Mouse (Mus musculus) heart, embryonic 12.5 days (tissue): ENCODE results near the gene Tshb. TPM values are rescaled to one million over a fixed set of nuclear protein-coding genes. Genes with fewer than 3 reads are reported as not detected.

Source experiments
- ATAC-seq: fragments of 200-750 bp; cut with Nextera tagmentation; 2 replicates; pipeline ENCODE4 v1.8.0; 2017; ENCODE audit warnings: moderate TSS enrichment, moderate library complexity; ENCODE audit not compliant: insufficient number of reproducible peaks, low FRiP score
- H3K27ac ChIP-seq: fragments of 300-500 bp; sonication (generic); 2 replicates; pipeline ENCODE4 v1.5.1; 2016; ENCODE audit warnings: mild to moderate bottlenecking, moderate library complexity; ENCODE audit not compliant: poor library complexity, severe bottlenecking
- H3K27me3 ChIP-seq: fragments of 300-500 bp; sonication (generic); replicated peaks from 2 replicates; pipeline ENCODE4 v1.6.1; 2016; ENCODE audit warnings: mild to moderate bottlenecking, moderate library complexity
- H3K36me3 ChIP-seq: fragments of 300-500 bp; sonication (generic); 2 replicates; pipeline ENCODE4 v1.6.1; 2016; ENCODE audit warnings: mild to moderate bottlenecking, moderate library complexity
- H3K4me1 ChIP-seq: fragments of 300-500 bp; sonication (generic); replicated peaks from 2 replicates; pipeline ENCODE4 v1.6.1; 2016; ENCODE audit warnings: mild to moderate bottlenecking
- H3K4me2 ChIP-seq: fragments of 300-500 bp; sonication (generic); 2 replicates; pipeline ENCODE4 v1.6.1; 2016; ENCODE audit warnings: mild to moderate bottlenecking, moderate library complexity
- H3K4me3 ChIP-seq: fragments of 300-500 bp; sonication (generic); 2 replicates; pipeline ENCODE4 v1.5.1; 2016; ENCODE audit warnings: mild to moderate bottlenecking
- H3K9ac ChIP-seq: fragments of 300-500 bp; sonication (generic); 2 replicates; pipeline ENCODE4 v1.6.1; 2016; ENCODE audit warnings: mild to moderate bottlenecking, moderate library complexity
- H3K9me3 ChIP-seq: fragments of 300-500 bp; sonication (generic); replicated peaks from 2 replicates; pipeline ENCODE4 v1.6.1; 2016; ENCODE audit warnings: mild to moderate bottlenecking, moderate library complexity
- WGBS: fragments of 180-500 bp; shearing (Covaris S2); methylation state at CpG from one replicate; pipeline ENCODE4 v1.1.7; 2016; 5-methylcytosine and 5-hydroxymethylcytosine counted together
- polyA plus RNA-seq: library from polyadenylated mRNA; unstranded; fragments of >200 nt; fragmentation: Nextera tagmentation; extraction: Ambion mirVana; gene quantifications from 2 replicates; pipeline ENCODE4 v1.2.1, GENCODE M21; 2016

The Tshb gene
- polyA plus RNA-seq, 1 experiment from 2014 or later, result 0.04 TPM

DNA sequence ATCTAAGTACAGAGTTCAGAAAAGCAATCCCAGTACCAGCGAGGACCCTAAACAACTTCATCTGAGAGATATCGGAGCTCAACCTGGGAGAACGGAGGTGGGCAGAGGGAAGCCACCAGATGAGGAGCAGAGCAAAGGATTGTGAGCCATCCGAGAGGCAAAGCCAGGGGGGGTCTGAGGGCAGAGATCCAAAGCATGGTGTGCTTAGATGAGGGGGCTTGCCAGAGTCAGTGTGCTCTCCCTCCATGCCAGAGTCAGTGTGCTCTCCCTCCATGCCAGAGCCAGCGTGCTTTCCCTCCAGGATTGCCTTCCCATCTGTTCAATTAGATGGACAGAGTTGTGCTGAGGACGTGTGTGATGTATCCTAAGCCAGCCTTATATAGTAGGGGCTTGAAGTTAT is 45.4 kb downstream of the Tshb start:
- ATAC-seq, result no peak
- Histone ChIP-seq H3K9ac (0 out of 2 replicates have a peak overlapping the region, but pooled peaks have one; percentile 6), H3K9me3 (no peaks in the 10 kb centered on the region), H3K4me2 (no peak overlapping the region), H3K36me3 (peaks cover 4% of the 10 kb centered on the region; the same call in 1 of the 2 replicates), H3K4me1 (peaks cover 64% of the 10 kb centered on the region), H3K27me3 (no peaks in the 10 kb centered on the region), H3K4me3 (no peak overlapping the region), H3K27ac (no peak overlapping the region)
- WGBS, result 71% methylated on average over 6 of the region's 6 CpGs

DNA sequence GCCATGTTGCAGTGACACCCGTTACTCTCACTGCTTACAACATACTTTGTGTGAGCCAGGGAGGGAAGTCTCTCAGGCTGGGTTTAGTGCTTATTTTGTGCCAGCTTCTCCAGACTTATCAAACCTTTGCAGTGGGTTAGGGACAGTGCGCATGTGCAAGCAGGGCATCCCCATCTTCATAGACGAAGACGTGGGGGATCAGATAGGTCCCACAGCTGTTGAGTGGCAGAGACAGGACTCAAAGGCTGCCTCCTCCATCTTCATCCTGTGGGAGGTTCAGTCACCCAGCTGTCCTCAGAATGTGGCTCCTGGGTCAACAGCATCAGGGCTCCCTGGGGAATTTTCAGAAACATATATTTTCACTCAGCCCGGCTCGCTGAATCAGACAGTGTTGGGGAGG is 46.1 kb downstream of the Tshb start:
- no peak overlapping the region for H3K9ac ChIP-seq
- no peaks in the 10 kb centered on the region for H3K9me3 ChIP-seq
- H3K4me3 ChIP-seq, result no peak overlapping the region
- ATAC-seq, result no peak
- H3K4me2 ChIP-seq, result peak overlapping the region; percentile 95; the same call in 1 of the 2 replicates
- H3K36me3 ChIP-seq, result peaks cover 1% of the 10 kb centered on the region; the same call in 1 of the 2 replicates
- H3K27ac ChIP-seq, result no peak overlapping the region
- WGBS, result 66% methylated on average over 6 of the region's 6 CpGs
- H3K27me3 ChIP-seq, result no peaks in the 10 kb centered on the region
- H3K4me1 ChIP-seq, result peaks cover 58% of the 10 kb centered on the region

DNA sequence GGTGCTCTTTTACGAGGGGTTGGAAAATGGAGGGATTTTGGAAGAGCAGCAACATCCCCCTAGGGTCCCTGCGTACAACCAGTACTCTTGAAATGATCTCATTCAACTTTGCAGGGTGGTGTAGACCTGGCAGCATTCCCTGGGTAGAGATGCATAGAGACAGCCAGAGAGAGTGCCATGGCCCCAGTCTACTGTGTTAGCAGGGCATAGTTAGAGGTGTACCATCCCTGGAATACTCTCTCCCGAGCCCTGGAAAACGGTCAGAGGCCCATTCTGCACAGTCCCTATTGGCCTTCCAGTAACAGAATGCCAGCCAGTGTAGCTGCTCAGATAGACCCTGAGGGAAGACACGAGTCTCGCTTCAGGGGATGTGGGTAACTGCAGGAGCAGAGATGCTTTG is 46.9 kb downstream of the Tshb start:
- no peaks in the 10 kb centered on the region for H3K36me3 ChIP-seq
- 41% methylated on average over 6 of the region's 6 CpGs for WGBS
- H3K4me1 ChIP-seq, result peaks cover 50% of the 10 kb centered on the region
- peak overlapping the region; percentile 95 for H3K4me2 ChIP-seq
- H3K4me3 ChIP-seq, result peak overlapping the region; percentile 87
- no peak for ATAC-seq
- H3K27me3 ChIP-seq, result no peaks in the 10 kb centered on the region
- peak overlapping the region; percentile 93 for H3K9ac ChIP-seq
- H3K9me3 ChIP-seq, result no peaks in the 10 kb centered on the region
- peak overlapping the region; percentile 32; the same call in 1 of the 2 replicates for H3K27ac ChIP-seq

DNA sequence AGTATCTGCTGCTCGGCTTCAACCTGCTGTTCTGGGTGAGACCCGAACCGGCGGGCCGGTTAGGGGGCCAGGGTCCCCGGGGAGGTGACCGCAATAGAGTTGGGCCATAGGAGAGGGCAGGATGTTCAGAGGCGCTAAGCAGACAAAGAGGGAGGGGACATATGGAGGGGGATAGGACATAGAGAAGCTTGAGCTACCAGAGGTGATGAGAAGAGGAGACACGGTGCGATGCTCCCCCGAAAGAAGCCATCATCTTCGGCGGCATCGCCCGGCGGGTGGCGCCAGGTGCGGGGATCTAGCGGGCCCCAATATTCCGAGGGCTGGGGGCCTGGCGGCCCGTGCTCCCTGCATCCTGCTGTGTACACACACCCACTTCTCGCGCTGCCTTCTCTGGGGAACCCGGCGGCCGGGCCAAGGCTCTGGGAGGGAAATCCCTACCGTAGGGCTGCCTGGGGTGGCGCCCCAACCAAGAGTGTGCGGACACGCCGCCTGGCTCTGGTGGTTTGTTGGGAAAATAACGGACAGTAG is 47.4 kb downstream of the Tshb start:
- Histone ChIP-seq H3K4me1 (peaks cover 49% of the 10 kb centered on the region), H3K4me3 (peak overlapping the region; percentile 87), H3K27me3 (no peaks in the 10 kb centered on the region), H3K9me3 (no peaks in the 10 kb centered on the region), H3K4me2 (peak overlapping the region; percentile 95), H3K36me3 (no peaks in the 10 kb centered on the region), H3K9ac (peak overlapping the region; percentile 93), H3K27ac (peak overlapping the region; percentile 96)
- peak; percentile 53 for ATAC-seq
- WGBS, result under 1% methylated on average over 33 of the region's 33 CpGs

DNA sequence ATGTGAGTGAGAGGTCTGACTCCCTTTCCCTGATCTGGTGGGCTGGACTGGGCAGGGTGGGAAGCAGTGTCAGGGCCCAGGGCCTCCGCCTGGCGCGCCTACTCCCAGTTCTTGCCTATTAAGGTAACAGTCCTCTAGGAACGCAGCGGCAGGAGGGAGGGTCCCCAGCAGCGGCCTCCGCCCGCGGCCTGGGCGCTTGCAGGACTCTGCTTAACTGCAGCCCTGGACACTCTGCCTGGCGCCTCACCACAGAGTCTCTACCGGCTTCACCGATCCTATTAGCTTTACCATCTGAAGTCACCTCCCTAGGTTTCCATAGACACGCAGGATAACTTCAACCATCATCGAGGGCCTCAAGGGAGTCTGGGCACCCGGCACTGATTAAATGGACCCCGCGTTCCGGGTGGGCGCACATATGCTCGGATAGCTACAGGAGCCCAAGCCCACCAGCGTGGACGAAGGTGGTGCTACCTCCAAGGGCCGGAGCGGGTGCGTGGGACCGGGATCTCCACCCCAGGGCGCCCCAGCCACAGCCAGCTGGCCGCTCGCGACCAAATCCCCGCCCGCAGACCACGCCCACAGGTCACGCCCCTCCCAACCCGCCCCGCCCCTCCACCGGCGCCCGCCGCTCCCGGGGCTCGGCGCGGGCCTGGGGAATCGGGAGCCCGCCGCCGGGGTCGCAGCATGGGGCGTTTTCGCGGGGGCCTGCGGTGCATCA is 48.0 kb downstream of the Tshb start, which contains the start of gene Tspan2:
Gene Tspan2, plus strand, starts transcription at position 217 of the 718 bp plus-strand sequence.
- under 1% methylated on average over 53 of the region's 54 CpGs for WGBS
- H3K9ac ChIP-seq, result peak within 1 kb of the TSS; percentile 93
- H3K27ac ChIP-seq, result peak within 1 kb of the TSS; percentile 96
- no peaks in the 10 kb centered on the region for H3K9me3 ChIP-seq
- peak within 1 kb of the TSS; percentile 95 for H3K4me2 ChIP-seq
- H3K36me3 ChIP-seq, result no peaks in the 10 kb centered on the region
- H3K4me3 ChIP-seq, result peak within 1 kb of the TSS; percentile 87
- H3K27me3 ChIP-seq, result no peaks in the 10 kb centered on the region
- ATAC-seq, result peak; percentile 86
- H3K4me1 ChIP-seq, result peaks cover 49% of the 10 kb centered on the region

DNA sequence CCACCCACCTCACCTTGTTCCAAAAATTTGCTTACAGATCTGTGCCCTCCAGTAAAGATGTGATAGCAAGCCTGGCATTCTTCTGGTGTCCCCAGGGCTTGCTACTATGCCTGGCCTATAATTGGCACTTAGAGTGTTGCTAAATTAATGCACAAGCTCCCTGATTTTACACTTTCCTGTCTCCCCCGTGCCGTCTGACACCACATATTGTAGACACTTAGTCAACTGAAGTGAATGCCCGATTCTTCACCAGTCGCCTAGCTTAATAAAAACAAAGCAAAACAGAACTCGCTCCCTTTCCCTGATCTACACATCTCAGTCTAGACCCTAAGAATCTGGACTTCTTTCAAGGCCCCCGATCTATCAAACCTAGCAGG is 48.6 kb downstream of the Tshb start:
- 6% methylated on average over 6 of the region's 6 CpGs for WGBS
- peak overlapping the region; percentile 95 for H3K4me2 ChIP-seq
- H3K27me3 ChIP-seq, result no peaks in the 10 kb centered on the region
- peak overlapping the region; percentile 93 for H3K9ac ChIP-seq
- ATAC-seq, result no peak
- peak overlapping the region; percentile 96 for H3K27ac ChIP-seq
- H3K4me1 ChIP-seq, result peaks cover 47% of the 10 kb centered on the region
- H3K4me3 ChIP-seq, result peak overlapping the region; percentile 87
- H3K9me3 ChIP-seq, result no peaks in the 10 kb centered on the region
- H3K36me3 ChIP-seq, result no peaks in the 10 kb centered on the region

DNA sequence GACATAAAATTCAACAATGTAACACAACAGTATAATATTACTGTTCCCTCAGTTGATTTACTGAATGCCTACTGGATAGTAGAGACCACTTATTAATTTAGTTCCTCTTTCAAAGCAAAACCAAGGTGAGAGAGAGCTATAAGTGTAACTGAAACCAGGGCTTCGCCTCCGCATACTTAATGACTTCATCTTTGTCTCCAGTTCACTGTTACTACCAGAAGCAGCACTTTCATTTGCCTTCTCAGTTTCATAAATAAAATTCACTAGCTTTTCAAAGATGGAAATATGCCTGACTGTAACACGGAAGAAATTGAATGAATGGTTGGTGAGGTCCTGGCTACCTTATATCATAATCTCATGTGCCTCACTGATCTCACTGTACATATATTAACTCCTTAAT is 49.5 kb downstream of the Tshb start:
- WGBS, result 89% methylated on average over 3 of the region's 3 CpGs
- Histone ChIP-seq H3K36me3 (no peaks in the 10 kb centered on the region), H3K9me3 (no peaks in the 10 kb centered on the region), H3K27me3 (no peaks in the 10 kb centered on the region), H3K4me2 (no peak overlapping the region), H3K4me3 (no peak overlapping the region), H3K9ac (no peak overlapping the region), H3K27ac (peak overlapping the region; percentile 96), H3K4me1 (peaks cover 38% of the 10 kb centered on the region)
- no peak for ATAC-seq

DNA sequence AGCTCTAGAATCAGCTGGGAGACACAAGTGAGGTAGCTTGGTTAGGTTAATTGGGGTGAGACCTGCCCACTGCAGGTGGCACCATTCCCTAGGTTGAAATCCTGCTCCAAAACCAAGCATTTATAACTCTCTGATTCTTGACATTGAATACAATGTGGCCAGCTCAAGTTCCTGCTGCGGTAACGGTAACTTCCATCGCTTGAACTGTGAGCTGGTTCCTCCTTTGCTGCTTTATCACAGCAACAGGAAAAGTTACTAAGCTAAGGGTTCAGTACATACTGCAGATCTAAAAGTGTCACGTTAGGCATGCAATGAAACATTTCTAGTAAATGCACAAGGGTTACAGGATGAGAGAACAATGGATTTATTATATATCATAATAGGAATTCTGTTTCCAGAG is 49.9 kb downstream of the Tshb start:
- Histone ChIP-seq H3K9me3 (no peaks in the 10 kb centered on the region), H3K4me2 (no peak overlapping the region), H3K36me3 (no peaks in the 10 kb centered on the region), H3K4me3 (no peak overlapping the region), H3K27me3 (no peaks in the 10 kb centered on the region), H3K9ac (no peak overlapping the region), H3K27ac (no peak overlapping the region), H3K4me1 (peaks cover 34% of the 10 kb centered on the region)
- ATAC-seq, result no peak
- 81% methylated on average over 4 of the region's 4 CpGs for WGBS

DNA sequence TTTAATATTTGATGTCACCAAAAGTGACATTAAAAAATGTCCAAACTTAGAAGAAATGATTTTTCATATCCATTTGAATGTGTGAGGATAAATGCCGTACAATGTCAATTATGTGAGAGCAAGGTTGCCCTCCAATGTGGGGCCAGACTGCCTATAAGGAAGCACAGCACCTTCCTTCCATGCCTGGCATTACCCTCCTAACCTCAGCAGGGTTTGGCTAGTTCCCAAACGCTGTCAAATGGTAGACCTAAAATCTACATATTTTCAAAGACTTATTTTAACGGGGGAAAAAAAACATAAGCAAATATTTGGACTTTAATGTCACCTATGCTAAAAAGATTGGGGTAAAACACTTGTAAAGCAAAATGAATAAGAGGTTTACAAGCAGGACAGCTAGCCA is 51.4 kb downstream of the Tshb start:
- Histone ChIP-seq H3K27me3 (no peaks in the 10 kb centered on the region), H3K4me3 (no peak overlapping the region), H3K9ac (no peak overlapping the region), H3K4me1 (peaks cover 20% of the 10 kb centered on the region), H3K27ac (no peak overlapping the region), H3K4me2 (no peak overlapping the region), H3K36me3 (no peaks in the 10 kb centered on the region), H3K9me3 (no peaks in the 10 kb centered on the region)
- no peak for ATAC-seq
- WGBS, result 71% methylated on average over 3 of the region's 3 CpGs

DNA sequence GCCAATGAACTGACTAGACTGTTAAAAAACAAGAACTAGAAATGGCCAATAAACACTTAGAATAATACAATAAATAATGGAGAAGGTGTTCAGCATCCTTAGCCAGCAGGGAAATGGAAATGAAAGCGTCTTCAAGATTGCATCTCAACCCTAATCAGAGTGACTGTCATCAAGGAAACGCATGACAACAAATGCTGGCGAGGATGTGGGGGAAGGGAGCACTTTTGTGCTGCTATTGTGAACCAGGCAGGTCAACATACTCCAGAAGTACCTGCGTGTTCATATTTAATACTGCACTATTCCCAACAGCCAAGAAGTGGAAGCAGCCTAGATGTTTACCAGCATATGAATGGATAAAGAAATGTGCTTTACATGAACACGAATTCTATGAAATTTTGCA is 53.1 kb downstream of the Tshb start:
- no peak for ATAC-seq
- Histone ChIP-seq H3K27me3 (no peaks in the 10 kb centered on the region), H3K27ac (no peak overlapping the region), H3K4me1 (peaks cover 11% of the 10 kb centered on the region), H3K36me3 (no peaks in the 10 kb centered on the region), H3K4me2 (no peak overlapping the region), H3K4me3 (no peak overlapping the region), H3K9me3 (no peaks in the 10 kb centered on the region), H3K9ac (no peak overlapping the region)
- 43% methylated on average over 5 of the region's 5 CpGs for WGBS
